Mouse (Mus musculus) MEL-GATA-1-ER (cell line): ENCODE measurements around the gene Rnpepl1.
A peak's percentile ranks its signal among the peaks of the same experiment; 100 is the strongest.
"Not testable (repeated sequence)": the region's sequence is repeated elsewhere in the genome, so short reads cannot be mapped to it uniquely, and the experiment has no call there.

Experiments used
- DNase-seq: peaks from one replicate; pipeline ENCODE4 v3.0.0-alpha.2; 2012; ENCODE audit warnings: low read depth; ENCODE audit errors: extremely low read depth

The Rnpepl1 gene

GRCm38 (mm10) chr1:92936467-92936866, 25.9 kb downstream of the Rnpepl1 start:
- DNase-seq = no peak

GRCm38 (mm10) chr1:92937797-92938196, 27.2 kb downstream of the Rnpepl1 start:
- DNase-seq = no peak

- DNase-seq = no peak
Observed at GRCm38 (mm10) chr1:92939746-92940145, 29.2 kb downstream of the Rnpepl1 start.

GRCm38 (mm10) chr1:92943219-92943989, 32.8 kb downstream of the Rnpepl1 start:
- DNase-seq = no peak

- DNase-seq = no peak
Observed at GRCm38 (mm10) chr1:92947966-92948365, 37.4 kb downstream of the Rnpepl1 start.

GRCm38 (mm10) chr1:92949426-92949825, 38.8 kb downstream of the Rnpepl1 start:
- DNase-seq = no peak

GRCm38 (mm10) chr1:92950607-92951006, 40.0 kb downstream of the Rnpepl1 start, which contains the start of gene Gpr35:
Gene Gpr35, plus strand, starts transcription at chr1:92950865.
- DNase-seq = no peak

- DNase-seq = no peak
Observed at GRCm38 (mm10) chr1:92953641-92954040, 43.1 kb downstream of the Rnpepl1 start.

- peak; percentile 47 for DNase-seq
Observed at GRCm38 (mm10) chr1:92956571-92957335, 46.2 kb downstream of the Rnpepl1 start.

- DNase-seq = no peak
Observed at GRCm38 (mm10) chr1:92958999-92959398, 48.4 kb downstream of the Rnpepl1 start.

GRCm38 (mm10) chr1:92970791-92971190, 60.2 kb downstream of the Rnpepl1 start:
- DNase-seq = not testable (repeated sequence)

GRCm38 (mm10) chr1:92971879-92972795, 61.6 kb downstream of the Rnpepl1 start:
- no peak for DNase-seq

GRCm38 (mm10) chr1:92972854-92973253, 62.3 kb downstream of the Rnpepl1 start:
- peak; percentile 58 for DNase-seq
